Mouse (Mus musculus) cerebellum, adult 2 months (tissue): ENCODE measurements around the gene Gm28051.

ENCODE experiments used
- CTCF ChIP-seq: fragments of 200-500 bp; IDR thresholded peaks from 2 replicates; pipeline ENCODE4 v1.5.1; 2011; ENCODE audit warnings: low read depth, mild to moderate bottlenecking, control low read depth, low read length, moderate library complexity, borderline replicate concordance; ENCODE audit not compliant: insufficient read depth
- POLR2A ChIP-seq: fragments of 200-500 bp; IDR thresholded peaks from 2 replicates; pipeline ENCODE4 v1.6.1; 2011; ENCODE audit warnings: low read length, control low read depth, borderline replicate concordance; ENCODE audit not compliant: insufficient read depth

DNA sequence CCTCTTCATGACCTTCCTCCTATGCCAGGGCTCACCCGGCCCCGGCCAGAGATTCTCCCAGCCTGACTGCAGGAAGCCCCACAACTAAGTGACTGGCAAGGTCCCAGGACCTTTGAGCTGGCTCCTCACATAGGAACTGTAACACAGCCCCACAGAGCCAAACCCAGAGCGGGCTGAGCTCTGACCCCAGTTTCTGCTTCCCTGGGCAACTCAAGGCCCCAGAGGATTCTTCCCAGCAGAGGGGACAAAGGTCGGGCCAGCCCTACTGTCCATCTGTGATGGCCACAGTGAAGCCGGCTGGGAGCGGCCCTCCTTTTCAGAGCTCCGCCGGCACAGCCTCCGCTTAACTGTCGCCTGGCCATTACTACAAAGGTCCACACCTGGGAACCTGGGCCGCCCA, 66.4 kb downstream of the Gm28051 start:
- TF ChIP-seq CTCF (no peak), POLR2A (no peak)
